Mouse (Mus musculus) hindbrain, embryonic 16.5 days (tissue): ENCODE measurements around the gene Bola1. TPM values are rescaled to one million over a fixed set of nuclear protein-coding genes. Genes with fewer than 3 reads are reported as not detected.
A peak's percentile ranks its signal among the peaks of the same experiment; 100 is the strongest.

ENCODE experiments used
- ATAC-seq: fragments of 200-750 bp; cut with Nextera tagmentation; 2 replicates; pipeline ENCODE4 v1.8.0; 2017; ENCODE audit warnings: moderate TSS enrichment, moderate library complexity
- H3K27ac ChIP-seq: fragments of 300-500 bp; sonication (generic); 2 replicates; pipeline ENCODE4 v1.5.1; 2014; ENCODE audit warnings: low read depth, mild to moderate bottlenecking, control low read depth, low read length, moderate library complexity
- H3K27me3 ChIP-seq: fragments of 300-500 bp; sonication (generic); replicated peaks from 2 replicates; pipeline ENCODE4 v1.6.1; 2014; ENCODE audit warnings: low read length; ENCODE audit not compliant: control insufficient read depth, insufficient read depth
- H3K36me3 ChIP-seq: fragments of 300-500 bp; sonication (generic); 2 replicates; pipeline ENCODE4 v1.6.1; 2014; ENCODE audit warnings: mild to moderate bottlenecking, low read length, moderate library complexity, mixed read lengths; ENCODE audit not compliant: control insufficient read depth, insufficient read depth
- H3K4me1 ChIP-seq: fragments of 300-500 bp; sonication (generic); 2 replicates; pipeline ENCODE4 v1.6.1; 2014; ENCODE audit warnings: low read depth, low read length; ENCODE audit not compliant: control insufficient read depth, insufficient read depth
- H3K4me2 ChIP-seq: fragments of 300-500 bp; sonication (generic); 2 replicates; pipeline ENCODE4 v1.6.1; 2014; ENCODE audit warnings: mild to moderate bottlenecking, low read length, control low read depth, moderate library complexity
- H3K4me3 ChIP-seq: fragments of 300-500 bp; sonication (generic); 2 replicates; pipeline ENCODE4 v1.5.1; 2014; ENCODE audit warnings: mild to moderate bottlenecking, low read length, control low read depth, moderate library complexity
- H3K9ac ChIP-seq: fragments of 300-500 bp; sonication (generic); 2 replicates; pipeline ENCODE4 v1.6.1; 2014; ENCODE audit warnings: low read depth, mild to moderate bottlenecking, control low read depth, low read length, moderate library complexity
- H3K9me3 ChIP-seq: fragments of 300-500 bp; sonication (generic); 2 replicates; pipeline ENCODE4 v1.6.1; 2014; ENCODE audit warnings: mild to moderate bottlenecking, low read length, moderate library complexity; ENCODE audit not compliant: control insufficient read depth
- WGBS: fragments of 180-500 bp; shearing (Covaris S2); extraction: QIAGEN DNeasy Blood & Tissue Kit; methylation state at CpG from one replicate; pipeline ENCODE4 v1.1.7; 2014; 5-methylcytosine and 5-hydroxymethylcytosine counted together
- polyA plus RNA-seq: library from polyadenylated mRNA; unstranded; fragments of >200 nt; fragmentation: Nextera tagmentation; extraction: Ambion mirVana; gene quantifications from 2 replicates; pipeline ENCODE4 v1.2.1, GENCODE M21; 2015

Gene Bola1
- polyA plus RNA-seq, 1 experiment from 2014 or later = 57.2 TPM

- 19% methylated on average over 27 of the region's 27 CpGs for WGBS
- Histone ChIP-seq H3K9me3 (no peaks in the 10 kb centered on the region), H3K4me2 (peak overlapping the region; percentile 95), H3K27me3 (no peaks in the 10 kb centered on the region), H3K4me3 (peak overlapping the region; percentile 74), H3K4me1 (peaks cover 11% of the 10 kb centered on the region), H3K9ac (peak overlapping the region; percentile 88), H3K27ac (peak overlapping the region; percentile 96), H3K36me3 (peaks cover 20% of the 10 kb centered on the region)
- ATAC-seq = peak; percentile 15
Observed at GRCm38 (mm10) chr3:96196437-96197128, 22.9 kb downstream of the Bola1 start.

- Histone ChIP-seq H3K36me3 (peaks cover 20% of the 10 kb centered on the region), H3K27ac (no peak overlapping the region), H3K9ac (no peak overlapping the region), H3K9me3 (no peaks in the 10 kb centered on the region), H3K27me3 (no peaks in the 10 kb centered on the region), H3K4me2 (peak overlapping the region; percentile 95), H3K4me1 (peaks cover 11% of the 10 kb centered on the region), H3K4me3 (no peak overlapping the region)
- WGBS = 95% methylated on average over 11 of the region's 11 CpGs
- ATAC-seq = no peak
Observed at GRCm38 (mm10) chr3:96195616-96196313, 23.7 kb downstream of the Bola1 start.

GRCm38 (mm10) chr3:96194966-96195365, 24.5 kb downstream of the Bola1 start:
- Histone ChIP-seq H3K27ac (no peak overlapping the region), H3K4me2 (no peak overlapping the region), H3K27me3 (no peaks in the 10 kb centered on the region), H3K4me1 (peaks cover 11% of the 10 kb centered on the region), H3K9ac (no peak overlapping the region), H3K9me3 (no peaks in the 10 kb centered on the region), H3K36me3 (peaks cover 24% of the 10 kb centered on the region), H3K4me3 (no peak overlapping the region)
- no peak for ATAC-seq
- WGBS = 93% methylated on average over 10 of the region's 10 CpGs

GRCm38 (mm10) chr3:96192977-96193376, 26.5 kb downstream of the Bola1 start:
- whole genome bisulfite sequencing = 70% methylated on average over 12 of the region's 12 CpGs
- ATAC-seq = no peak
- H3K36me3 ChIP-seq = peaks cover 36% of the 10 kb centered on the region
- peaks cover 10% of the 10 kb centered on the region for H3K4me1 ChIP-seq
- H3K27ac ChIP-seq = no peak overlapping the region
- no peak overlapping the region for H3K4me3 ChIP-seq
- H3K9ac ChIP-seq = no peak overlapping the region
- no peak overlapping the region for H3K4me2 ChIP-seq
- no peaks in the 10 kb centered on the region for H3K27me3 ChIP-seq
- H3K9me3 ChIP-seq = no peaks in the 10 kb centered on the region

GRCm38 (mm10) chr3:96182382-96182776, 37.1 kb downstream of the Bola1 start:
- WGBS = 30% methylated on average over 4 of the region's 4 CpGs
- ATAC-seq = no peak

GRCm38 (mm10) chr3:96181510-96182381, 37.8 kb downstream of the Bola1 start:
- H3K4me1 ChIP-seq = peaks cover 14% of the 10 kb centered on the region
- H3K9me3 ChIP-seq = no peaks in the 10 kb centered on the region
- WGBS = 29% methylated on average over 12 of the region's 12 CpGs
- no peaks in the 10 kb centered on the region for H3K27me3 ChIP-seq
- H3K4me2 ChIP-seq = peak overlapping the region; percentile 58
- H3K27ac ChIP-seq = peak overlapping the region; percentile 64
- peak; percentile 45 for ATAC-seq
- peak overlapping the region; percentile 49 for H3K4me3 ChIP-seq
- peak overlapping the region; percentile 66 for H3K9ac ChIP-seq
- peaks cover 13% of the 10 kb centered on the region for H3K36me3 ChIP-seq

More at GRCm38 (mm10) chr3:96182382-96182776, 37.1 kb downstream of the Bola1 start:
- H3K36me3 ChIP-seq = peaks cover 12% of the 10 kb centered on the region
- peak overlapping the region; percentile 49 for H3K4me3 ChIP-seq
- H3K9ac ChIP-seq = peak overlapping the region; percentile 66
- H3K4me1 ChIP-seq = peaks cover 14% of the 10 kb centered on the region
- H3K27me3 ChIP-seq = no peaks in the 10 kb centered on the region
- peak overlapping the region; percentile 58 for H3K4me2 ChIP-seq
- H3K27ac ChIP-seq = peak overlapping the region; percentile 64
- H3K9me3 ChIP-seq = no peaks in the 10 kb centered on the region

- Histone ChIP-seq H3K9ac (peak within 1 kb of the TSS; percentile 66), H3K4me3 (peak within 1 kb of the TSS; percentile 49), H3K4me2 (peak within 1 kb of the TSS; percentile 58), H3K9me3 (no peaks in the 10 kb centered on the region), H3K36me3 (peaks cover 20% of the 10 kb centered on the region), H3K27ac (peak within 1 kb of the TSS; percentile 64), H3K4me1 (peaks cover 14% of the 10 kb centered on the region), H3K27me3 (no peaks in the 10 kb centered on the region)
- ATAC-seq = peak; percentile 72
- WGBS = 1% methylated on average over 15 of the region's 23 CpGs
Observed at GRCm38 (mm10) chr3:96180727-96181477, 38.6 kb downstream of the Bola1 start, which contains the start of gene Sv2a. Gene Sv2a, plus strand, starts transcription at chr3:96181151.

- 53% methylated on average over 4 of the region's 4 CpGs for WGBS
- no peak overlapping the region for H3K4me3 ChIP-seq
- no peaks in the 10 kb centered on the region for H3K27me3 ChIP-seq
- ATAC-seq = no peak
- H3K27ac ChIP-seq = no peak overlapping the region
- H3K4me1 ChIP-seq = peaks cover 18% of the 10 kb centered on the region
- no peak overlapping the region for H3K4me2 ChIP-seq
- H3K9ac ChIP-seq = no peak overlapping the region
- no peaks in the 10 kb centered on the region for H3K9me3 ChIP-seq
- peaks cover 27% of the 10 kb centered on the region for H3K36me3 ChIP-seq
Observed at GRCm38 (mm10) chr3:96179531-96179930, 40.0 kb downstream of the Bola1 start.
